Mouse (Mus musculus): ENCODE results near the gene Ldah.

The Ldah gene

GRCm38 (mm10) chr12:8313270-8313771, 105.4 kb downstream of the Ldah start, which contains the start of gene Hs1bp3:
Gene Hs1bp3 (plus strand): TSS chr12:8313432.
- DNase-seq (ENCODE audit: low read depth) = no peak

GRCm38 (mm10) chr12:8313773-8314172, 105.9 kb downstream of the Ldah start:
- DNase-seq (ENCODE audit: low read depth) = no peak

- DNase-seq (ENCODE audit: low read depth) = no peak
These were observed 108.6 kb downstream of the Ldah start for GRCm38 (mm10) chr12:8316541-8316940.

- no peak for DNase-seq (ENCODE audit: low read depth)
These were observed 112.3 kb downstream of the Ldah start for GRCm38 (mm10) chr12:8320084-8320713.

- DNase-seq (ENCODE audit: low read depth) = no peak
These were observed 113.6 kb downstream of the Ldah start for GRCm38 (mm10) chr12:8321506-8321905.

- no peak for DNase-seq (ENCODE audit: low read depth)
These were observed 116.2 kb downstream of the Ldah start for GRCm38 (mm10) chr12:8324086-8324485.

- no peak for DNase-seq (ENCODE audit: low read depth)
These were observed 117.5 kb downstream of the Ldah start for GRCm38 (mm10) chr12:8325245-8325942.

- DNase-seq (ENCODE audit: low read depth) = no peak
These were observed 118.1 kb downstream of the Ldah start for GRCm38 (mm10) chr12:8325943-8326522.

GRCm38 (mm10) chr12:8326825-8327674, 119.1 kb downstream of the Ldah start:
- peak; percentile 54 for DNase-seq (ENCODE audit: low read depth)

- DNase-seq (ENCODE audit: low read depth) = no peak
These were observed 119.8 kb downstream of the Ldah start for GRCm38 (mm10) chr12:8327675-8328053.

- DNase-seq (ENCODE audit: low read depth) = no peak
These were observed 121.3 kb downstream of the Ldah start for GRCm38 (mm10) chr12:8329236-8329635.

- DNase-seq (ENCODE audit: low read depth) = no peak
These were observed 123.7 kb downstream of the Ldah start for GRCm38 (mm10) chr12:8331489-8332173.

- DNase-seq (ENCODE audit: low read depth) = no peak
These were observed 124.3 kb downstream of the Ldah start for GRCm38 (mm10) chr12:8332174-8332542.

GRCm38 (mm10) chr12:8333617-8334016, 125.7 kb downstream of the Ldah start:
- no peak for DNase-seq (ENCODE audit: low read depth)

- no peak for DNase-seq (ENCODE audit: low read depth)
These were observed 126.4 kb downstream of the Ldah start for GRCm38 (mm10) chr12:8334261-8334660.

Measured in fibroblast of lung, adult 2 months (primary cell).